Mouse (Mus musculus): ENCODE data around the gene Lcn6.

DNA sequence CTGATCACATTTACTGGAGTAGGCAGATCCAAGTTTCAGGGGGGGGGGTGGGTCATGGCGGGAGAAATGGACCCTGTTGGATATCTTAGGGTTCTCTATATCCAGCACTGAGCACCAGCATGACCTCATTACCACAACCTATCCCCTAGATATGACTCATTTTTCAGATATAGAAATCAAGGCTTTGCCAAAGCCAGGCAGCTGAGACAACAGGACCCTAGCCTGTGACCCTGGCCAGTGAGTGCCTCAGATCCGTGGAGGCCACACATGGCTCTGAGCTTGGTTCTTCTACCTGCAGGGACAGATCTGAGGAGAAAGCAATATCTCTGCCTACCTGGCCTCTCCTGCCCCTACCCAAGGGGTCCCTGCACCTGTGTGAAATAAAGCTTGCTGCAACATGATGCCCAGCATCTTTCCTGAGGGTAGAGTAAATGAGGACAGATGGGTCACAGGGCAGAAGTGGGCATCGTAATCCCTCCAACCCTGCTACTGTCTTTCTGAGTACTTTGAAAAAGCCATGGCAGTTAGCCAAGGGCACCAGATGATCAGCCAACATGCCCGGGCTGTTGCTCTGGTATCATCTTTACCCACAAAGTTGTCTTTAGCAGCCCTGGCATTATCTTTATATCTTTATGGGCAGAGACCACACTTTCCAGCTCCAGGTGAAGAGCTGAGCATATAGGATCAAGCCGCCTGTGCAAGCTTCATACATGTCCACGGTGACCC lies 15.2 kb upstream of the Lcn6 start:
- no peak for TF ChIP-seq GATA1 (IDR thresholded peaks at IDR 0.05; ENCODE audit: borderline replicate concordance, low read length)
- TF ChIP-seq CTCF (IDR thresholded peaks at IDR 0.05; ENCODE audit: low read depth, low read length): no peak
- no peak for TF ChIP-seq POLR2AphosphoS5 (IDR thresholded peaks at IDR 0.05; ENCODE audit: insufficient replicate concordance, low read depth, low read length)
- TF ChIP-seq TAL1 (conservative IDR thresholded peaks at IDR 0.05; ENCODE audit: low read depth, low read length): no peak
- no peak for TF ChIP-seq GATA2 (IDR thresholded peaks at IDR 0.05; ENCODE audit: borderline replicate concordance, low read depth, low read length)

Measured in G1E (cell line).